In genomic region chr10:70200889-70201500, GRCm38 (mm10) we compare ENCODE assay signal across 17 mouse cellular contexts. TPM values are rescaled to one million over a fixed set of nuclear protein-coding genes. Genes with fewer than 3 reads are reported as not detected.
DNase-seq lines count a peak whose midpoint lies in the region; ATAC-seq and TF ChIP-seq lines count a peak whose summit lies in the region.
"Had no signal": no experiment of that assay in that cellular context is flagged by ENCODE, and none has a peak within 500 bp of the region (broad histone marks: within the 10 kb centered on the region; RNA-seq: fewer than 3 reads in every experiment).

No protein-coding gene starts in this region.

- H3K4me3 ChIP-seq in midbrain, postnatal 0 days (ENCODE audit: low read depth, low read length) = no peak overlapping the region
- no peak overlapping the region for H3K4me3 ChIP-seq in midbrain, embryonic 11.5 days (ENCODE audit: low read depth, low read length)
- no peak overlapping the region for H3K4me3 ChIP-seq in forebrain, embryonic 13.5 days
- H3K4me3 ChIP-seq in macrophage (ENCODE audit: inconsistent target) = no peak overlapping the region
- H3K4me3 ChIP-seq in kidney, embryonic 15.5 days (replicated peaks) = no peak overlapping the region
- H3K4me3 ChIP-seq: gastrocnemius, adult 2 months; liver, embryonic 12.5 days; midbrain, embryonic 12.5 days; neural tube, embryonic 12.5 days had no signal

- WGBS in midbrain, postnatal 0 days = 60% methylated on average over 10 of the region's 12 CpGs
- WGBS in midbrain, embryonic 11.5 days = 67% methylated on average over 12 of the region's 12 CpGs
- WGBS in forebrain, embryonic 13.5 days = 28% methylated on average over 12 of the region's 12 CpGs
- 24% methylated on average over 12 of the region's 12 CpGs for WGBS in macrophage (ENCODE audit: missing documents)
- 57% methylated on average over 12 of the region's 12 CpGs for WGBS in kidney, embryonic 15.5 days

- ATAC-seq in midbrain, postnatal 0 days (ENCODE audit: low FRiP score) = no peak
- no peak for ATAC-seq in midbrain, embryonic 11.5 days (ENCODE audit: low FRiP score)
- ATAC-seq in forebrain, embryonic 13.5 days = no peak
- no peak for ATAC-seq in kidney, embryonic 15.5 days (replicated peaks; ENCODE audit: low FRiP score)
- ATAC-seq: liver, embryonic 12.5 days had no signal

- no peaks in the 10 kb centered on the region; the same call in 1 of the 2 replicates for H3K4me1 ChIP-seq in midbrain, postnatal 0 days (ENCODE audit: insufficient read depth, low read length)
- H3K4me1 ChIP-seq in midbrain, embryonic 11.5 days (ENCODE audit: control insufficient read depth, insufficient read depth, low read length) = no peaks in the 10 kb centered on the region
- H3K4me1 ChIP-seq in forebrain, embryonic 13.5 days = peaks cover 12% of the 10 kb centered on the region; the same call in 1 of the 2 replicates
- peaks cover 27% of the 10 kb centered on the region for H3K4me1 ChIP-seq in kidney, embryonic 15.5 days
- H3K4me1 ChIP-seq: neural tube, embryonic 12.5 days had no signal

- no peaks in the 10 kb centered on the region for H3K9me3 ChIP-seq in midbrain, postnatal 0 days (ENCODE audit: low read length)
- H3K9me3 ChIP-seq in midbrain, embryonic 11.5 days (ENCODE audit: control insufficient read depth, low read length) = no peaks in the 10 kb centered on the region
- no peaks in the 10 kb centered on the region for H3K9me3 ChIP-seq in forebrain, embryonic 13.5 days (replicated peaks)
- H3K9me3 ChIP-seq in kidney, embryonic 15.5 days (replicated peaks) = no peaks in the 10 kb centered on the region
- H3K9me3 ChIP-seq: liver, embryonic 12.5 days; midbrain, embryonic 12.5 days; neural tube, embryonic 12.5 days had no signal

- TF ChIP-seq CTCF in midbrain, postnatal 0 days (IDR thresholded peaks at IDR 0.05) = no peak

- peak; percentile 17 for DNase-seq in midbrain, postnatal 0 days (ENCODE audit: low spot score)
- no peak for DNase-seq in midbrain, embryonic 11.5 days (ENCODE audit: low spot score, missing footprints)
- no peak for DNase-seq in cerebellum, adult 11-12 months
- DNase-seq in embryo, embryonic 9.5 days (ENCODE audit: extremely low spot score) = no peak
- DNase-seq: adrenal gland, postnatal 14 days; cerebellum, adult 11 months; gastrocnemius, adult 2 months; kidney, adult 2 months; thymus, postnatal 25 days had no signal

- H3K27ac ChIP-seq in midbrain, postnatal 0 days (ENCODE audit: low read depth, low read length) = no peak overlapping the region
- no peak overlapping the region for H3K27ac ChIP-seq in midbrain, embryonic 11.5 days (ENCODE audit: low read depth, low read length)
- no peak overlapping the region for H3K27ac ChIP-seq in forebrain, embryonic 13.5 days
- H3K27ac ChIP-seq in macrophage = peak overlapping the region; percentile 49
- no peak overlapping the region for H3K27ac ChIP-seq in kidney, embryonic 15.5 days
- H3K27ac ChIP-seq: gastrocnemius, adult 2 months; liver, embryonic 12.5 days; midbrain, embryonic 12.5 days; neural tube, embryonic 12.5 days had no signal

- H3K4me2 ChIP-seq in midbrain, postnatal 0 days (ENCODE audit: low read depth, low read length, poor library complexity, severe bottlenecking) = no peak overlapping the region
- H3K4me2 ChIP-seq in midbrain, embryonic 11.5 days = no peak overlapping the region
- peak overlapping the region; percentile 38 for H3K4me2 ChIP-seq in forebrain, embryonic 13.5 days
- no peak overlapping the region for H3K4me2 ChIP-seq in kidney, embryonic 15.5 days
- H3K4me2 ChIP-seq: liver, embryonic 12.5 days; midbrain, embryonic 12.5 days; neural tube, embryonic 12.5 days had no signal

- H3K27me3 ChIP-seq in midbrain, postnatal 0 days (ENCODE audit: insufficient read depth, low read length) = no peaks in the 10 kb centered on the region
- no peaks in the 10 kb centered on the region for H3K27me3 ChIP-seq in midbrain, embryonic 11.5 days (ENCODE audit: control insufficient read depth, insufficient read depth, low read length)
- no peaks in the 10 kb centered on the region for H3K27me3 ChIP-seq in forebrain, embryonic 13.5 days
- no peaks in the 10 kb centered on the region for H3K27me3 ChIP-seq in kidney, embryonic 15.5 days
- H3K27me3 ChIP-seq: CH12.LX; liver, embryonic 12.5 days; midbrain, embryonic 12.5 days; neural tube, embryonic 12.5 days had no signal

- H3K36me3 ChIP-seq in midbrain, postnatal 0 days (ENCODE audit: insufficient read depth, low read length) = no peaks in the 10 kb centered on the region
- H3K36me3 ChIP-seq in midbrain, embryonic 11.5 days (ENCODE audit: control insufficient read depth, insufficient read depth, low read length) = no peaks in the 10 kb centered on the region
- no peaks in the 10 kb centered on the region for H3K36me3 ChIP-seq in forebrain, embryonic 13.5 days (ENCODE audit: poor library complexity, severe bottlenecking)
- no peaks in the 10 kb centered on the region for H3K36me3 ChIP-seq in macrophage (ENCODE audit: inconsistent target)
- H3K36me3 ChIP-seq in kidney, embryonic 15.5 days = no peaks in the 10 kb centered on the region
- H3K36me3 ChIP-seq: liver, embryonic 12.5 days; midbrain, embryonic 12.5 days; neural tube, embryonic 12.5 days had no signal

- H3K79me2 ChIP-seq in macrophage (ENCODE audit: inconsistent target) = no peaks in the 10 kb centered on the region

- no peak overlapping the region for H3K9ac ChIP-seq in midbrain, postnatal 0 days (replicated peaks; ENCODE audit: low read length, poor library complexity, severe bottlenecking)
- H3K9ac ChIP-seq in midbrain, embryonic 11.5 days (ENCODE audit: low read length) = no peak overlapping the region
- H3K9ac ChIP-seq in forebrain, embryonic 13.5 days = no peak overlapping the region
- H3K9ac ChIP-seq in kidney, embryonic 15.5 days = no peak overlapping the region
- H3K9ac ChIP-seq: liver, embryonic 12.5 days; midbrain, embryonic 12.5 days; neural tube, embryonic 12.5 days had no signal

RNA-seq across cellular contexts. Expression of gene Mrln, which starts 3.5 kb away (rescaled TPM):
- total RNA-seq in midbrain, postnatal 0 days (2014; rRNA removed) = 1.9 TPM in 1 of 2 replicates, not detected in the other
- polyA plus RNA-seq in midbrain, postnatal 0 days (2015; fragmentation: Nextera tagmentation; extraction: Ambion mirVana) = 1.3 and 1.5 TPM in 2 replicates
- polyA plus RNA-seq in midbrain, embryonic 11.5 days (2014; fragmentation: Nextera tagmentation; extraction: Ambion mirVana) = 0.65 TPM in 1 of 2 replicates, not detected in the other
- polyA plus RNA-seq in forebrain, embryonic 13.5 days (2015; fragmentation: Nextera tagmentation; extraction: Ambion mirVana) = 0.65 TPM in 1 of 2 replicates, not detected in the other
- total RNA-seq in macrophage (2018; cell fraction: chromatin; rRNA removed) = not detected
- under 1 TPM in 2 of 26 experiments, not detected in 24; 0.51 to 0.71 TPM for total RNA-seq in macrophage (2018; cell fraction: cytosol; rRNA removed)
- total RNA-seq in macrophage (2018; cell fraction: nucleus; rRNA removed) = not detected
- polyA plus RNA-seq in macrophage (2018) = not detected in 3 replicates
- 7.2 and 8.0 TPM in 2 replicates for polyA plus RNA-seq in kidney, embryonic 15.5 days (2015; fragmentation: Nextera tagmentation; extraction: Ambion mirVana)
- total RNA-seq: adrenal gland, postnatal 14 days; CH12.LX; left cerebral cortex, postnatal 25 days had no signal

RNA-seq across cellular contexts. Expression of gene Slc16a9, which starts 43.9 kb away (rescaled TPM):
- 8.9 and 13.0 TPM in 2 replicates for total RNA-seq in midbrain, postnatal 0 days (2014; rRNA removed)
- polyA plus RNA-seq in midbrain, postnatal 0 days (2015; fragmentation: Nextera tagmentation; extraction: Ambion mirVana) = 3.7 and 4.2 TPM in 2 replicates
- 0.29 and 0.48 TPM in 2 replicates for polyA plus RNA-seq in midbrain, embryonic 11.5 days (2014; fragmentation: Nextera tagmentation; extraction: Ambion mirVana)
- 0.30 and 0.45 TPM in 2 replicates for polyA plus RNA-seq in forebrain, embryonic 13.5 days (2015; fragmentation: Nextera tagmentation; extraction: Ambion mirVana)
- 1 to 10 TPM in 14 of 26 experiments, under 1 TPM in 9, not detected in 3; 0.20 to 4.8 (median 1.8) TPM for total RNA-seq in macrophage (2018; cell fraction: chromatin; rRNA removed)
- total RNA-seq in macrophage (2018; cell fraction: cytosol; rRNA removed) = 10 to 100 TPM in 1 of 26 experiments, 1 to 10 TPM in 25; 3.7 to 10.9 (median 6.4) TPM
- 1 to 10 TPM; 1.6 to 9.5 (median 4.2) TPM for total RNA-seq in macrophage (2018; cell fraction: nucleus; rRNA removed)
- 4.7 to 8.9 TPM (median 7.9 TPM) in 3 replicates for polyA plus RNA-seq in macrophage (2018)
- 3.8 and 4.8 TPM in 2 replicates for polyA plus RNA-seq in kidney, embryonic 15.5 days (2015; fragmentation: Nextera tagmentation; extraction: Ambion mirVana)
- total RNA-seq: CH12.LX had no signal
